Mouse (Mus musculus) limb, embryonic 13.5 days (tissue): ENCODE data around the gene Ptprg. TPM values are rescaled to one million over a fixed set of nuclear protein-coding genes. Genes with fewer than 3 reads are reported as not detected.
A peak's percentile ranks its signal among the peaks of the same experiment; 100 is the strongest.

Experiments used
- ATAC-seq: fragments of 200-750 bp; cut with Nextera tagmentation; 2 replicates; pipeline ENCODE4 v1.8.0; 2017; ENCODE audit warnings: low read depth, moderate number of reproducible peaks, moderate TSS enrichment; ENCODE audit not compliant: low FRiP score
- H3K27ac ChIP-seq: fragments of 300-500 bp; sonication (generic); 2 replicates; pipeline ENCODE4 v1.5.1; 2015; ENCODE audit warnings: inconsistent platforms, mild to moderate bottlenecking, moderate library complexity
- H3K27me3 ChIP-seq: fragments of 300-500 bp; sonication (generic); 2 replicates; pipeline ENCODE4 v1.6.1; 2015; ENCODE audit warnings: mild to moderate bottlenecking, inconsistent platforms
- H3K36me3 ChIP-seq: fragments of 300-500 bp; sonication (generic); 2 replicates; pipeline ENCODE4 v1.6.1; 2015; ENCODE audit warnings: inconsistent platforms, mild to moderate bottlenecking, moderate library complexity
- H3K4me1 ChIP-seq: fragments of 300-500 bp; sonication (generic); 2 replicates; pipeline ENCODE4 v1.6.1; 2015; ENCODE audit warnings: inconsistent platforms
- H3K4me2 ChIP-seq: fragments of 300-500 bp; sonication (generic); replicated peaks from 2 replicates; pipeline ENCODE4 v1.6.1; 2015; ENCODE audit warnings: inconsistent platforms, mild to moderate bottlenecking, moderate library complexity
- H3K4me3 ChIP-seq: fragments of 300-500 bp; sonication (generic); 2 replicates; pipeline ENCODE4 v1.5.1; 2015; ENCODE audit warnings: moderate library complexity, mild to moderate bottlenecking, inconsistent platforms
- H3K9ac ChIP-seq: fragments of 300-500 bp; sonication (generic); 2 replicates; pipeline ENCODE4 v1.6.1; 2015; ENCODE audit warnings: mild to moderate bottlenecking, inconsistent platforms
- H3K9me3 ChIP-seq: fragments of 300-500 bp; sonication (generic); 2 replicates; pipeline ENCODE4 v1.6.1; 2016; ENCODE audit warnings: inconsistent platforms
- WGBS: fragments of 180-500 bp; shearing (Covaris S2); methylation state at CpG from one replicate; pipeline ENCODE4 v1.1.7; 2015; 5-methylcytosine and 5-hydroxymethylcytosine counted together
- polyA plus RNA-seq: library from polyadenylated mRNA; unstranded; fragments of >200 nt; fragmentation: Nextera tagmentation; extraction: Ambion mirVana; gene quantifications from 2 replicates; pipeline ENCODE4 v1.2.1, GENCODE M21; 2015

Ptprg gene
- polyA plus RNA-seq, 1 experiment from 2014 or later, result 38.4 TPM

- 79% methylated on average over 2 of the region's 2 CpGs for WGBS
- H3K36me3 ChIP-seq, result no peaks in the 10 kb centered on the region
- no peak overlapping the region for H3K27ac ChIP-seq
- no peak for ATAC-seq
- H3K9me3 ChIP-seq, result no peaks in the 10 kb centered on the region
- no peak overlapping the region for H3K4me3 ChIP-seq
- no peak overlapping the region for H3K9ac ChIP-seq
- no peaks in the 10 kb centered on the region for H3K27me3 ChIP-seq
- H3K4me2 ChIP-seq, result no peak overlapping the region
- H3K4me1 ChIP-seq, result peaks cover 17% of the 10 kb centered on the region
Observed at GRCm38 (mm10) chr14:11569734-11570133, 16.4 kb downstream of the Ptprg start.

GRCm38 (mm10) chr14:11571766-11572394 lies 18.5 kb downstream of the Ptprg start:
- H3K36me3 ChIP-seq, result no peaks in the 10 kb centered on the region
- H3K4me1 ChIP-seq, result peaks cover 18% of the 10 kb centered on the region
- no peak overlapping the region for H3K27ac ChIP-seq
- H3K4me2 ChIP-seq, result no peak overlapping the region
- H3K27me3 ChIP-seq, result no peaks in the 10 kb centered on the region
- ATAC-seq, result no peak
- H3K9me3 ChIP-seq, result no peaks in the 10 kb centered on the region
- no peak overlapping the region for H3K4me3 ChIP-seq
- 57% methylated on average over 11 of the region's 11 CpGs for WGBS
- no peak overlapping the region for H3K9ac ChIP-seq

- Histone ChIP-seq H3K4me1 (peaks cover 23% of the 10 kb centered on the region), H3K4me2 (no peak overlapping the region), H3K36me3 (no peaks in the 10 kb centered on the region), H3K9ac (no peak overlapping the region), H3K4me3 (no peak overlapping the region), H3K9me3 (no peaks in the 10 kb centered on the region), H3K27ac (no peak overlapping the region), H3K27me3 (no peaks in the 10 kb centered on the region)
- 86% methylated on average over 2 of the region's 2 CpGs for WGBS
- ATAC-seq, result no peak
Observed at GRCm38 (mm10) chr14:11572395-11572784, 19.1 kb downstream of the Ptprg start.

DNA sequence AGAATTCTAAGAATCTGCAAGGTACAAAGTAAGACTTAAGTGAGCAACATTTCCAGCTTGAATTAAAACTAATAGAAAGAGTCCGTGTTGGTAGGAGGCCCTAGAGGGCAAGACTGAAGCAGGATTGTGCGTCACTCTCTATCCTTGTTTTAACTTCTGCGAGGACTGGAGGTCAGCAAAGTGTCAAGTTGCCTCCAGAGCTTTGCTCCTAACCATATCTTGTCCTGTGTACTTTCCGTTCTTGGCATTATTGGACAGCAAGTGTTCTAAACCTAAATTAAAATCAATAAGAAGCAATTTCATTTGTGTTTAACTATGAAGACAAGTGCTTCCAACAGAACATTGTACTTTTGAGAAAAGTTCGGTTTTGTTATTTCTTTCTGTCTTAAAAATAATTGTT lies 20.4 kb downstream of the Ptprg start:
- no peaks in the 10 kb centered on the region for H3K36me3 ChIP-seq
- H3K9me3 ChIP-seq, result no peaks in the 10 kb centered on the region
- 64% methylated on average over 5 of the region's 5 CpGs for WGBS
- H3K4me3 ChIP-seq, result no peak overlapping the region
- H3K27ac ChIP-seq, result no peak overlapping the region
- no peak overlapping the region for H3K9ac ChIP-seq
- H3K4me2 ChIP-seq, result no peak overlapping the region
- no peaks in the 10 kb centered on the region for H3K27me3 ChIP-seq
- no peak for ATAC-seq
- H3K4me1 ChIP-seq, result peaks cover 36% of the 10 kb centered on the region

DNA sequence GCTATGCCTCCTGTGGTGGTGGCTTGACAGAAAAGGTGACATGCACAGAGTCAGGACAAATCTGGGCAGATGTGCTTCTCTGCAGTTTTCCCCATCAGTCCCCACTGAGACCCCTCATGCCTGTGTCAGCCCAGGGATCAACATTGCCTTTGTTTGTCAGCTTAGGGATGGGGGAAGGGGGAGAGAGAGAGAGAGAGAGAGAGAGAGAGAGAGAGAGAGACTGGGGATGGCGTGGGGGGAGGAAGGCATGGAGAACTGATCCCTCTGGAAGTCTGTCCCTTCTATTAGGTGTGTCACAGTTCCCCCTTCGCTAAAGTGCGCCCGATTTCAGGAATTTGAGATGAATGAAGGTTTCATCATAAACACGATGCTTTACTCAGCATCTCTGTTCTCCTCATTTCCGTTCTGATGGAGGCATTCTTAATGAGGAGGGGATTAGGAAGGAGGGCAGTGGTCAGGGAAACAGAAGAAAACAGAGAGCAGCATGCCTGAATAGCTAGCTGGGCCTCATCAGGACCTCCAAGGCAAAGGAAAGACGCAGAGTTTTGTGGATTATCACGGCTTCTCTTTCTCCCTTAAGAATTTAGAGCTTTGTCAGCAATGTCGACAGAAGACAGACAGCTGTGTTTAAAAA lies 24.1 kb downstream of the Ptprg start:
- Histone ChIP-seq H3K4me2 (no peak overlapping the region), H3K9ac (no peak overlapping the region), H3K27ac (no peak overlapping the region), H3K27me3 (no peaks in the 10 kb centered on the region), H3K4me3 (no peak overlapping the region), H3K9me3 (peaks cover 2% of the 10 kb centered on the region; the same call in 1 of the 2 replicates), H3K36me3 (no peaks in the 10 kb centered on the region), H3K4me1 (peaks cover 35% of the 10 kb centered on the region)
- WGBS, result 13% methylated on average over 9 of the region's 9 CpGs
- ATAC-seq, result no peak

GRCm38 (mm10) chr14:11577910-11578309 lies 24.6 kb downstream of the Ptprg start:
- Histone ChIP-seq H3K36me3 (no peaks in the 10 kb centered on the region), H3K4me2 (no peak overlapping the region), H3K9ac (0 out of 2 replicates have a peak overlapping the region, but pooled peaks have one; percentile 13), H3K4me3 (no peak overlapping the region), H3K27ac (no peak overlapping the region), H3K9me3 (peaks cover 7% of the 10 kb centered on the region; the same call in 1 of the 2 replicates), H3K27me3 (no peaks in the 10 kb centered on the region), H3K4me1 (peaks cover 35% of the 10 kb centered on the region)
- no peak for ATAC-seq
- WGBS, result 48% methylated on average over 8 of the region's 8 CpGs

DNA sequence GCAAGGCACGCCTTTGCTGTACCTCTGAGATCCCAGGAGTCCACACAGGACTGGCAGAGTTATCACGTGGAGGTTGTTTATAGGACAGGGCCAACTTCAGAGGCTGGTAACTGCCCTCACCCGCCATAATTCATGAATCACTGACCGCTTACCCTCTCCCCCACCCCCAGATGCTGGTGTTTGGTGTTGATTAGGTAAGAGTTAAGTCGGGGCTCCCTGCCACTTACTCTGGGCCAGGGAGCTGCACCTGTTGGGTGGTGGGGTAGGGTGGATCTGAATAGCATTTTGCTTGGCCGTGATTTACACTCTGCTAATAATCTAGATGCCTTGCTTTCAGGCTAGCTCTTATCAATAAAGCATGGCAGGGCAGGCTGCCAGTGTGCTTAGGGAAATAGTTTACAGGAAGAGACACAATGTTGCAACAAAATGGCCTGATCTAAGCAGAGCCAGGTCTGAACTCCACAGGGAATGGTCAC lies 25.2 kb downstream of the Ptprg start:
- Histone ChIP-seq H3K36me3 (no peaks in the 10 kb centered on the region), H3K4me1 (peaks cover 29% of the 10 kb centered on the region), H3K9me3 (peaks cover 8% of the 10 kb centered on the region; the same call in 1 of the 2 replicates), H3K4me3 (no peak overlapping the region), H3K27ac (no peak overlapping the region), H3K27me3 (no peaks in the 10 kb centered on the region), H3K9ac (0 out of 2 replicates have a peak overlapping the region, but pooled peaks have one; percentile 13), H3K4me2 (no peak overlapping the region)
- ATAC-seq, result no peak
- 14% methylated on average over 6 of the region's 6 CpGs for WGBS

GRCm38 (mm10) chr14:11579950-11580349 lies 26.6 kb downstream of the Ptprg start:
- no peak overlapping the region for H3K9ac ChIP-seq
- no peak for ATAC-seq
- no peak overlapping the region for H3K27ac ChIP-seq
- H3K4me2 ChIP-seq, result no peak overlapping the region
- H3K36me3 ChIP-seq, result no peaks in the 10 kb centered on the region
- H3K4me1 ChIP-seq, result peaks cover 27% of the 10 kb centered on the region
- 72% methylated on average over 1 of the region's 1 CpGs for WGBS
- H3K27me3 ChIP-seq, result no peaks in the 10 kb centered on the region
- H3K9me3 ChIP-seq, result peaks cover 8% of the 10 kb centered on the region; the same call in 1 of the 2 replicates
- no peak overlapping the region for H3K4me3 ChIP-seq

DNA sequence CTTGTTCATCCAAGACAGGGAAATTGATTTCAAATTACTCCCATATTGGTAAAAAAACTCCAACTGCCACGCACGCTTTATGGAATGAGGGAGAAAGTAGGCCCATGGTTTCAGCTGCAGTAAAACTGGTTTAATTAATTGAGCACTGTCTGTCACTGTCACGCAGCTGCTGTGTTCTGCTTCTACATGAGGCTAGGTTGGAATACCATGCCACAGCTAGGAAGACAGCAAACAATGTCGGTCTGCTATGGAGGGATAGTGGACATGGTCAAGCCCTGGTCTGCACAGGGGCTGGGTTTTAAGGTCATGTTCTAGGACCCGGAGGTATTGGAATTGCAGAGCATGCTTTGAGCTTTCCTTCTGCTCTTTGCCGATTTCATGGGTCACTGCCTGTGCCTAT lies 30.9 kb downstream of the Ptprg start:
- peaks cover 8% of the 10 kb centered on the region; the same call in 1 of the 2 replicates for H3K9me3 ChIP-seq
- no peaks in the 10 kb centered on the region for H3K27me3 ChIP-seq
- H3K4me1 ChIP-seq, result 0 out of 2 replicates have a peak, but pooled peaks cover 5% of the 10 kb centered on the region
- H3K4me2 ChIP-seq, result no peak overlapping the region
- no peak overlapping the region for H3K9ac ChIP-seq
- H3K27ac ChIP-seq, result no peak overlapping the region
- ATAC-seq, result no peak
- H3K36me3 ChIP-seq, result no peaks in the 10 kb centered on the region
- 64% methylated on average over 6 of the region's 6 CpGs for WGBS
- H3K4me3 ChIP-seq, result no peak overlapping the region

GRCm38 (mm10) chr14:11584929-11585633 lies 31.7 kb downstream of the Ptprg start:
- Histone ChIP-seq H3K4me3 (no peak overlapping the region), H3K4me2 (no peak overlapping the region), H3K9me3 (peaks cover 8% of the 10 kb centered on the region; the same call in 1 of the 2 replicates), H3K27me3 (no peaks in the 10 kb centered on the region), H3K36me3 (no peaks in the 10 kb centered on the region), H3K4me1 (peaks cover 13% of the 10 kb centered on the region), H3K9ac (no peak overlapping the region), H3K27ac (no peak overlapping the region)
- 86% methylated on average over 5 of the region's 5 CpGs for WGBS
- ATAC-seq, result no peak

GRCm38 (mm10) chr14:11590387-11590786 lies 37.1 kb downstream of the Ptprg start:
- H3K4me1 ChIP-seq, result peaks cover 33% of the 10 kb centered on the region
- H3K27me3 ChIP-seq, result no peaks in the 10 kb centered on the region
- WGBS, result 23% methylated on average over 8 of the region's 8 CpGs
- no peak overlapping the region for H3K9ac ChIP-seq
- peak; percentile 72; the same call in 1 of the 2 replicates for ATAC-seq
- no peaks in the 10 kb centered on the region; the same call in 1 of the 2 replicates for H3K9me3 ChIP-seq
- H3K4me3 ChIP-seq, result no peak overlapping the region
- peak overlapping the region; percentile 55; the same call in 1 of the 2 replicates for H3K27ac ChIP-seq
- peak overlapping the region; percentile 35 for H3K4me2 ChIP-seq
- no peaks in the 10 kb centered on the region for H3K36me3 ChIP-seq

DNA sequence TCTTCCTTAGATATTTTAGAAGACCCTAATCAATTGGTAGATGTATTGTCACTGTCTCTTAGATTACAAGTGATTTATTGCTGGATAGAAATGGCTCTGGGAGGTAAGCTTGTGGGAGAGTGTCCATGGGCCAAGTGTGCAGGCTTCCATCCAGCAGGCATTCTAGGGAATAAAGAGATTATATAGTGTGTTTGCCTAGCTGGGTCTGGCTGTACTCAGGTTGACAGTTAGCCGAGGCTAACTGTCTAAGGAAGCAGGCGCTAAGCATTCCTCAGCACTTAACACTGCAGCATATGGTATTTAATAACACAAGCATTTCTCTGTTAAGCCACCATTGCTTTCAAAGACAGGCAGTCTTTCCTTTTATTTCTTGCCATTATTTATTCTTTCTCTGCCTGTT lies 39.3 kb downstream of the Ptprg start:
- H3K36me3 ChIP-seq, result no peaks in the 10 kb centered on the region
- WGBS, result 55% methylated on average over 2 of the region's 2 CpGs
- H3K4me3 ChIP-seq, result no peak overlapping the region
- H3K27me3 ChIP-seq, result no peaks in the 10 kb centered on the region
- H3K9ac ChIP-seq, result no peak overlapping the region
- H3K4me1 ChIP-seq, result peaks cover 47% of the 10 kb centered on the region
- H3K9me3 ChIP-seq, result no peaks in the 10 kb centered on the region; the same call in 1 of the 2 replicates
- ATAC-seq, result no peak
- no peak overlapping the region for H3K27ac ChIP-seq
- H3K4me2 ChIP-seq, result no peak overlapping the region
